Mouse (Mus musculus): ENCODE measurements around the gene Ltc4s.

Ltc4s gene

DNA sequence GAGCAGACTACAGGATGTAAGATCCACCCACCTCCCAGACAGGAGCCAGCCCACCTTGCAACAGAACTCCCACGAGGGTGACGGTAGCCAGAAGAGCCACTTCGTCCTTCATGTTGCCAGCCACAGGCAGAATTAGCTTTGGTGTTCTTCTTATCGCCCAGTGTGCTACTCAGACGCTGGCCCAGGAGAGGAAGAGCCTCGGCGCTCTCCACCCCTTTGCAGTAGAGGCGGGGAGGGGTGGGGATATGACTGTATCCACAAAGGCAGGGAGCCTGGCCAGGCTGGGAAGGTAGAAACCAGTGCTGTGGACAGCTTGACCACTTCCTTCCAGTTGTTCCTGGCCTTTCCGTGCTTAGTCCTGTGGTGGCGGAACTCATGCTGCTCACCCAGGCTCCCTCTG is at the start of gene Ltc4s:
Gene Ltc4s (minus strand): TSS at position 293 of the 400 bp plus-strand sequence.
- DNase-seq (ENCODE audit: low spot score in 2 of 2): no peak

DNA sequence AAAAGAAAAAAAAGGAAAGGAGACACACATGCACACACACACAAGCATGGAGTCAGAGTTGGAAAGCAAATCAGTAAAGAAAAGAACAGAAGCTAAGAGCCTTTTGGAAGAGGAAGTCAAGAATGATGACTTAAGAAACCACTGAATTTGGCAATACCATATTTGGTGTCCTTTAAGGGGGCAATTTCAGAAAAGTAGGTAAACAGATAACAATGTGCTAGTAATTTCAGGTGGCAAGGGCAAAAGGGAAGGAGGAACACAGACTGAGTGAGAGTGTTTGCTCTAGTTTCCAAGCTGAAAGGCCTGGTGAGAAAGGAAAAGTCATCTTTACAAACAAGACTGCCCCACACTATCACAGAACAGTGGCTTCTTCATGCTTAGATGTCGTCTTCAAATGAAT is 48.0 kb upstream of the Ltc4s start:
- DNase-seq (ENCODE audit: low spot score in 2 of 2): no peak

DNA sequence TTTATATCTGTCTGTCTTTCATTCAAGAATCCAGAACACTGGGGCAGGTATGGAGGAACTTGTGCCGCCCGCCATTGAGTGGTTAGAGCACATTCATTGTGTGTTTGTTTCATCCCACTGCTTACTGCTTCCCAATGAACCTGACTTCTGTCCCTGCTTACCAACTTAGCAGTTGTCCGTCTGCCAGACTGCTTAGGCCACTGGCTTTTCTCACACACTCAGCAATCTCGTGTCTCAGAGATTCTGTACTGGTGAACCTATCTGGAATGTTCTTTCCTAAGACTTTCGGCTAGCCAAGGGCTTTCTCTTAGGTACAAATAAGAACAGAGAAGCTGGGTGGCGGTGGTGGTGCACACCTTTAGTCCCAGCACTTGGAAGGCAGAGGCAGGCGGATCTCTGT is 47.3 kb upstream of the Ltc4s start:
- DNase-seq (ENCODE audit: low spot score in 2 of 2): no peak

DNA sequence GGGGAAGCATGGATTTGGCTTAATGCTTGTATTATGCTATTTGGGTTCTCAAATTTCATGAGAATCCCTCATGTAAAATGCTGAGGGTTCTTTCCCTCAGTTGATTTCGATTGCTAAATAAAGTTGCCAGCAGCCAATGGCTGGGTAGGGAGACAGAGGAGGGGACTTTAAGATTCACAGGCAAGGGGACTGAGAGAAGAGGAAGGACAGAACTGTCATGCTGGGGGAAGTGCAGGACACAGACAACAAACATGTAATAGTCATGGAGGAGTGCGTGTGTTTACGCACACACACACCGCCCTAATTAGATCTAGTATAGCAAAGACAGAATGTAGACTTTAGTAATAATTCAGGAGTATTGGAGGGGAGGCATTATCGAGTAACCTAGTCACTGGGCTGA is 46.8 kb upstream of the Ltc4s start:
- no peak for DNase-seq (ENCODE audit: low spot score in 2 of 2)

DNA sequence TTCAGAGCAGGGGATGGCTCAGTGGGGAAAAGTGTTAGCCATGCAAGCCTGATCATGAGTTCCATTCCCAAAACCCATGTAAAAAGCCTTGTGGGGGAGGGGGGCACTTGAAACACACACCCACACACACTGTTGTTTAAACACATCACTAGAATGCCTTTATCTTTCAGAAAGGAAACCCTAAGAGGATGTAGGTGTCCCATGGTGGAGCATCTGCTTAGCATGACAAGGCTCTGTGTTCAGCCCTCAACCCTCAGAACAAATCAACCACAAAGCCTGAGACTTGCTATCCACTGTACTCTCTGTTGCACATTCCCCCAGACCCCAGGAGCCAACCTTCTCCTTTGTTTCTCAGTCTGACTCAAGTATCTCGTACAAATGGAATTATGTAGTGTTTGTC is 41.6 kb upstream of the Ltc4s start:
- no peak for DNase-seq (ENCODE audit: low spot score in 2 of 2)

DNA sequence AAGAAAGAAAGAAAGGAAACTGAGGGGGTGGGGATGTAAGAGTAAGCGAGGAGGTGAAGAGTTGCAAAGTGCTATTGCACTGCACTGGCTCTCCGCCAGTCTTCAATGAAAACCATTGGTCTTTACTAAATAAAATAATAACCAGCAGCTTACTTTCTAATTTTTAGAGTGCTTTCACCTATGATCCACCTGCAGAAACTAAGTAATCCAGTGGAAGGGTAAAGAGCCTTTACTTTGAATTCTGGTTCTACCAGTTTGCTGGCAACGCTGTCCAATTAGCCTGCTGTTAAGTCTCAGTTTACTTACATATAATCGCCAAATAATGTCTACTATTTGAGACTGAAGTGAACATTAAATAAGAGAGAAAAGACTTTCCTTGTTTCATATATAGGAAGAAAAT is 40.6 kb upstream of the Ltc4s start:
- DNase-seq (ENCODE audit: low spot score in 2 of 2): no peak

DNA sequence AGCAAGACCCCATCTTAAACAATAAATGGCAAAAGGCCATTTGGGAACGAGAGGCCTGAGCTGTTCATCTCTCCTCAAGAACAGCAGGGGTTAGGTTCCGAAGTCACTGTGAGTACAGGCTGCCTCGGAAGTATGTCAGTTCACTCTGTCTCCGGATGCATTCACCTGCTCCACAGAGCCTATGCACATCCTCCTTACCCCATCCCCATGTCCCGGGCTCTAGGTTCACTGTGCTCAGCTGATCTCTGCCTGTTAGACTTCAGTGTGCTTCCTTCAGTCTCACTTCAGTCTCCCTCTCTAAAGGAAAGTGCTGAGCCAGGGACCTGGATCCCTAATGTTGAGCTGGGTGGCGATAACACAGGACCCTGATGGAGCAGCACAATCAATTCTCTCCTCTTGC is 39.3 kb upstream of the Ltc4s start:
- no peak for DNase-seq (ENCODE audit: low spot score in 2 of 2)

DNA sequence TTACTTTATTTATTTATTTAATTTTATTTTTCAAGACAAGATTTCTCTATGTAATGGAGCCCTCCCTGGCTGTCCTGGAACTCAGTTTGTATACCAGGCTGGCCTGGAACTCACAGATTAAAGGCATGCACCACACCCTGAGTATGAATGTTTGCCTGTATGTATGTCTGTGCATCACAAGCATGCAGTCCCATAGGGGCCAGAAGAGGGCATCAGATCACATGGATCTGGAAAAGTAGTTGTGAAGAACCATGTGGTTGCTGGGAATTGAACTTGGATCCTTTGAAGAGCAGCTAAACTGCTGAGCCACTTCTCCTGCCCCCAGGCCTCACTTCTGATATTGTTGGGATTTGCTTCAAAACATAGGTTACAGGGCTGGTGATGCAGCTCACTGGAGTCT is 38.6 kb upstream of the Ltc4s start:
- no peak for DNase-seq (ENCODE audit: low spot score in 2 of 2)

DNA sequence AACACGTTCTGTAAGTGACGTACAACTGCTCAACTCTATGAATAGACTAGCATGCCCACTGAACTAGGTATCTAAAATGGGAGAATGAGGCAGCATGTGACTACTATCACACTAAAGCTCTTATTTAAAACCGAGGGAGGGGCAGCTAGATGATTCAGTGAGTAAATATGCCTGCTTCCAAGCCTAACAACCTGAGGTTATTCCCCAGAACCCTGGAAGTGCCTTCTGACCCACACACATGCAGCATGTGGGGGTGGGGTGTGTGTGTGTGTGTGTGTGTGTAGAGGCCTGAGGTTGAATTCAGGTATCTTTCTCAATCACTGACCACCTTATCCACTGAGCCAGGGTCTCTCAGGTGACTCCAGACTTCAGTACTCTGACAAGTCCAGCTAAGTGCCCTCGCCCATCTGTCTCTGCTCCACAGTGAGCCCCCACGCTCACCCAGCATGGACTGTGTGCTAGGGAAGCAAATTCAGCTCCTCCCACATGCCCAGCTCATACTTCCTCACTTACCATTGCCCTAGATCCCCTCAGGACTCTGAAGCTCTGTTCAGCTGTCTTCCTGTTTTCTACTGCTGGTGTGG is 37.2 kb upstream of the Ltc4s start:
- DNase-seq (ENCODE audit: low spot score in 2 of 2): no peak

DNA sequence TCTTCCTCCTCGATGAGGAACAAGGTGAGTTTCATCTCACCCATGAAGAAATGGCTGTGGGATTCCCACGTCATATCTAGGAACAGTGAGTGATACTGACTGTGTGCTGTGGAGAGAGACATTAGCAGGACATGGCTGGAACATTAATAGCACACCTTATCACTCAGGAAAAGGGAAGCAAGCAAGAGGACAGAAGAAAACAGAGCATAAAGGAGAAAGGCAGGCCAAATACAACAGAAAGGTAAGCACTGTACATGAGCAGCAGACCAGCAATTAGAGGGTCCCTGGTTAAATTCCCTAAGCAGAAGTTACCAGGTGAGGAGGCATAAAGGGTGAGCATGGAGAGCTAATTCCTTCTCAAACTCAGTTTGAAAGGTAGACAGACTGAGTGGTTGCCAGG is 36.7 kb upstream of the Ltc4s start:
- no peak for DNase-seq (ENCODE audit: low spot score in 2 of 2)

DNA sequence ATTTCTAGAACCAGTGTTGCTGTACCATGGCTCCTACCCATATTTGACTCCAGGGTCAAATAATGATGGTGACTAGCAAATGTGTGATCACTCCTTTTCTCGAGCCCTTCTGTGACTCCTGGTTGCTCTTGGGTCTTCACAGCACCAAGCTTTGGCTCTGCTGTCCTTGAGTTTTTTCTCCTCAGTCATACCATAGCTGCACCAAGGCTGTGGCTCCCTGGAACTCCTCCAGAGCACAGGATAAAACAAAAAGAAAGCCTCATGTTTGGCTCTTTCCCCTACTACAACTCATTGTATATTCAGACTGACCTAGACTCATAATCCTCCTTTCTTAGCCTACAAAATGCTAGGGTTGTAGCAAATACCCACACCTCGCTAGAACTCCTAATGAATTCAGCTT is 34.4 kb upstream of the Ltc4s start:
- no peak for DNase-seq (ENCODE audit: low spot score in 2 of 2)

DNA sequence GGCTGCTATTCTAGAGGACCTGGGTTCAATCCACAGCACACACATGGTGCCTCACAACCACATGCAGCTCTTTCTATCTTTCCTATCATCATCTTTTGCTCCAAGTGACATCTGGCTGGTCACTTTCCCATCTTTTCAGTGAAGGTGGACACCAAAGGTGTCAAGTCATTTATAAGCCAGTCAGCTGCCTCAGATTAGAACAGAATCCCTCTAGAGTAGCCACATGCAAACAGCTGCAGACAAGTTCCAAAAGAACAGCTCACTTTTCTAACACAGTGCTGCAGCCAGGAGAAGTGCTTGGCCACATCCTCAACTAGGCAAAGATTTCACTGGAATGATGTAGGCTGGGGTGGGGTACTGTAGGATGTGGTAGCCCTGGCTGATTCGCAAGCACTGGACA is 31.5 kb upstream of the Ltc4s start:
- DNase-seq (ENCODE audit: low spot score in 2 of 2): no peak

DNA sequence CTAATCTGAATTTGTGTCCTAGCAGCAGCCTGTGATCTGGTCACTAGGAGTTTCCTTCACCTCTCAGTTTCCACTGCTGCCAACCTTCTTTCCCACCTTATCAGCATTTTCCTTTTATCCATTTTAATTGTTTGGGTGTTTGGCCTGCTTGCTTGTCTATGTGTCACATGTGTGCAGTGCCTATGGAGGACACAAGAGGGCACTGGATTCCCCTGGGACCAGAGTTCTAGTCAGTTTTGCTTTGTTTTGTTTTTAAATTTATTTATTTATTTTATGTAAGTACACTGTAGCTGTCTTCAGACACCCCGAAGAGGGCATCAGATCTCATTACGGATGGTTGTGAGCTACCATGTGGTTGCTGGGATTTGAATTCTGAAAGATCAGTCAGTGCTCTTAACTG is 30.7 kb upstream of the Ltc4s start:
- DNase-seq (ENCODE audit: low spot score in 2 of 2): peak in 1 of 2 experiments; percentile 24

DNA sequence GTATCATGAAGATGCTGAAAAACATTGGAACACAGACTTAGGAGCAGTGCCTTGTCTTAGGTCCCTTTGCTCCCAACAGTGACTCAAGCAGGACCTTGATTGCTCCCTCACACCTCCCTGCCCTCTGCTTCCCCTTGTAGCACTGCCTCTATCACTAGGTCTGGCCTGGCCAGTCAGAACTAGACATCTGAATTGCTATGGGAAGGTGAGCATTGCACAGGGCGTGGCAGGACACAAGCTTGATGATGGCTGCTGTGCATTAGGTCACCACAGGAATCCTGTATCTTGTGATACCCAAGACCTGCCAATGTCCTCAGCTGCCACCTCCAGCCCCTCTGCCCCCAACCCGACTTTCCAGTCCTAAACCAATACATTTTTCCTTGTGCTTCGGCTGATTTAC is 28.6 kb upstream of the Ltc4s start:
- no peak for DNase-seq (ENCODE audit: low spot score in 2 of 2)

DNA sequence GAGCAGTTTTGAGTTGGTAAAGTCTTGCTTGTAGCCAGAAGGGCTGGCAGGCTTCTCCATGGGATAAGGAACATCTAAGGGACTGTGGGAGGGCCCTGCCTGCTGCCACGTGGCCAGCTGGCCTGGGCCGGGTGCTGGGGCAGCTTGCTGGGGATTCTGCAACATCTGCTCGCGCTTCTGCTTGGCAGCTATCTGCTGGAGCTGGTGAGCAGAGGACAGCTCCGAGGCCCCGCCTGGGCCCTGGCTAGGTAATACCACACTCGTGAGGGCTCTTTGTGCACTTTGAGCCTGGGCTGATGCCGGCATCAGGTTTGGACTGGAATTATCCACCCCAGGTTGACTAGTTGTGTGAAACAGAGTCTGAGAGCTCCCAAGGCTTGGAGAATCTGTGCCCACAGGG is 27.5 kb upstream of the Ltc4s start:
- no peak for DNase-seq (ENCODE audit: low spot score in 2 of 2)

DNA sequence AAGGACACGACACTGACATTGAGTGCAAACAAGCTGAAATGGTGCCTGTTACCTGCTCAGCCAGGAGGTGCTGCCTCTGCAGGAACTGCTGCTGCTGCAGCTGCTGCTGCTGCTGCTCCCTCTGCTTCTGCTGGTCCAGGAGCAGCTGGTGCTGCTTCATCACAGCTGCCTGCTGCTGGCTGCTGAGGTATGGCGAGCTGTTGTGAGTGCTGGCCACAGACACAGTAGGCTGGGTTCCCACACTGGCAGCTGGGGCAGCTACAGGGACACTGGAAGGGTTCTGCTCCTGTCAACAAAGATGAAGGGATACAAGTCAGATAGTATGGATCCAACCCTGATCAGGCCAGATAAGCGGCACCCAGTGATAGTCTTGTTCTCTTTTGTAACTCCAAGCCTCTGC is 24.8 kb upstream of the Ltc4s start:
- no peak for DNase-seq (ENCODE audit: low spot score in 2 of 2)

DNA sequence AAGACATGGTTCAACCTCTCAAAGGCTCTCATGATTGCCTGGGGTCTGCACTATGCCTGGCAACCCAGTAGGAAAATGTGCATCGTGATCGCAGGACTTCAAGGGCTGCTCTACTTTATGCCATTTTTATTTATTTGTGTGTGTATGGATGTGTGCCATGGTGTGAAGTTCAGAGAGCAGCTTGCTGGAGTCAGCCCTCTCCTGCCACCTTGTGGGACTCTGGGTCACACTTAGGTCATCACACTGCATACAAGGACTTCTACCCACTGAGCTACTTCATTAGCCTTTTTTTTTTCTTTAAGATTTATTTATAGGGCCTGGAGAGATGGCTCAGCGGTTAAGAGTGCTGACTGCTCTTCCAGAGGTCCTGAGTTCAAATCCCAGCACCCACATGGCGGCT is 23.6 kb upstream of the Ltc4s start:
- DNase-seq (ENCODE audit: low spot score in 2 of 2): no peak

DNA sequence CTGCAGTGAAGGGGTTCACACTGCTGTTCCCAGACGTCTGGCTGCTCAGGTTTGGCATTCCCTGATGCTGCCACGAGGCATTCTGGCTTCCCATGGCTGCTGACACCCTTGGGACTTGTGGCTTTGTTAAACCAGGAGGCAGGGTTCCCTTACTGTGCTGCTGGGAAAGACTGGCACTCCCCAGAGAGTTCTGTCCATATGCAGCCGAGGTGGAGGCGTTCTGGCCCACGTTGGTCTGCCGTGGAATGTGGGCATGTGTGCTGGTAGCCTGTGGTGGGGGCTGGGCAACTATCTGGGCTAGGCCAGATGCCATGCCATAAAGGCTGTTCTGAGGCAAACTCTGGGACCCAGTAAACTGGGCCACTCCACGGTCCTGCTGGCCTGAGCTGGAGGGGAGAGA is 19.9 kb upstream of the Ltc4s start:
- DNase-seq (ENCODE audit: low spot score in 2 of 2): no peak

DNA sequence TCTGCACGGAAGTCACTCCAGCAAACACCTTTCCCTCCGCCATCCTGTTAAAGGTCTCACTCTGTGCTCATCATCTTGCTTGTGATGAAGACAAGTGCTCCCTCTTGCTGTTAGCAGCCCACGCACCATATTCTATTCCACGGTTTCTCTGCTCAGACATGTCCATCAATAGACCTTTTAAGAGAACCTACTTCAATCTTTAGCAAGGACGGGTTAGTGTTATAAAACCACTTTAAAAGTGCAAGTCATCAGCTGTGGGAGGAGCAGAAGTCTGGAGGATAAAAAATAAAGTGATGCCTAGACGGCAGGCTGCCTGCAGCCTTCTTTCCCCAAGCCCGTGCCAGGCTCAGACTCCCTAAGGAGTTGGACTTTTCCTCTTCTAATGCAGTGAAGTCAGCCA is 18.2 kb upstream of the Ltc4s start:
- DNase-seq (ENCODE audit: low spot score in 2 of 2): no peak

DNA sequence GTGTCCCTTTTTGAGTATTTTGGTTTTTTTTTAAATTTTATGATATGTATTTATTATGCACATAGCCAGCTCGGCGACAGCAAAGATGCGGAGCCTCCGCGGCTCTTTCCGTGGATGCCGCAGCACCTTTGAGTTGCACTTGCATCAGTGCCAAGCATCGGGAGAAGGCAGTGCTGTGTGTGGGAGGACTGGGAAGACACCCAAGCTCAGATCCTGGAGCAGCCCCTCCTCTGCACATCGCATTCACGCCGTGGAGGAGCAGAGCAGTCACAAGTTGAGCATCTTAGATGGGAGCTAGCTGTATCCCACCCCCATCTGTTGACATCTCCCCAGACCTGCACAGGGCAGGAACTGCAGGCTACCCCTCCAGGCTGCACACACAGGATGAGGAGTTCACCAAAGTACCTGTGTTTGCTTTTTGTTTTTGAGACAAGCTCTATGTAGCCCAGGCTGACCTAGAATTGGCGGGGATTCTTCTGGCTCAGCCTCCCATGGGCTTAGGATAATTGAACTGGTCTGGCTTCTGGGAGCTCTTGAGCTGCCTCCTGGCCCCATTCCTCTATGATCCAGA is 15.7 kb upstream of the Ltc4s start:
- no peak for DNase-seq (ENCODE audit: low spot score in 2 of 2)

DNA sequence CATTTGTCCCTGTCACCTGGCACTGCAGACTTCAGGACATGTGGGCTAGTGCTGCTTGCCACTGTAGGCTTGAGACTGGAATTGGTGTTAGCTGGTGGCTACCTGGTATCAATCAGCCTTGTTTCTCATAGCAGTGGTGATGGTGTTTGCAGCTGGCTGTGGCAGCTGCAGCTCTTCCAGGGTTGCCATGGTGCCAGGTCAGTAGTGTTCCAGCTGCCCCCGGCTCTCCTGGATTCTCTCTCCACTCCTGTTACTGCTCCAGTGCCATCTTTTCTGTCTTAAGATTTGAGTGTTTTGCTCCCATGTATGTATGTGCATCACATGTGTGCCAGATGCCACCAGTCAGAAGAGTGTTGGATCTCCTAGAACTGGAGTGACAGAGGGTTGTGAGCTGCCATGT is 15.0 kb upstream of the Ltc4s start:
- DNase-seq (ENCODE audit: low spot score in 2 of 2): no peak

DNA sequence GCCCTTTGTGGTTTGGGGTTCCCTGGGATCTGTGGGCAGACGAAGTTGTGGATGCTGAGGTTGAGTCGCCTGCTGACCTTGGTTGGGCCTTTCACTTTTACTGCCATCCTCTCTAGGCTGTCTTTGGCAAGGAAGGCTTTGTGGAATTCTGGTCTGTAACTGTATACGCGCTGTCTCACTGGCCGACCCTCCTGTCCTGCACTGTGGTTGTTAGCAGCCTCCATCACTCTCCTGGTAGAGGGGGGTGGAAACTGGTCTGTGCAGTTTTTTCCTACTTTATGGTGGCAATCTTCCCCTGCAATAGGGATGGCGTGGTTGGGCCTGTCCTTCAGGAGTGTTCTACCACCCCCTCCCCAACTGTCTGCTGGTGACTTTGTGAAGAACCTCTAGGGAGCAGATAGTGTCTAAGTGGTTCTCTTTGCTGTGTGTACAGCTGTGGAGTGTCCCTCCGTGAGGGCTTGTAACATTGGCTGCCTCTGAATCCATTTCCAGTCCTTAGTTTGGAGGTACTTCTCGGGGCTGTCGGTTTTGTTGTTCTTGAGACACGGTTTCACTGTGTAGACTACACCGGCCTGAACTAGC is 14.4 kb upstream of the Ltc4s start:
- DNase-seq (ENCODE audit: low spot score in 2 of 2): no peak

DNA sequence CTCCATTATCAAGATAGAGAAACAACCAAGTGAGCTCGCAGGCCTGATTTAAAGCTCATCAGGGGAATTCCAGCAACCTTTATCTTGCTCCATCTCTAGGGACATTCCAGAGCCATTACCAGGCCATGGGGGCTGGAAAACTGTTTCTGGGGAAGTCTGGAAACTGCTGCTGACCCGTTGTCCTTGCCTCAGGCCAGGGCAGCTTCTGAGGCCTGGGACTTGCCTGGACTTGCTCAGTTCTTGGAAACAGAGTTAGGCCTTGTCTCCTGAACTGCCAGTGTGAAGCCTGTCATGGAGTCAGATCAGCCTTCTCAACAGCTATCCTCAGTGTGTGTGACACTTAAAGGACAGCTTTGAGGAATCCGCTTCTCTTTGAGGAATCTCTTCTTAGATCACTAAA is 13.8 kb upstream of the Ltc4s start:
- peak in 1 of 2 experiments; percentile 5 for DNase-seq (ENCODE audit: low spot score in 2 of 2)

All from spleen, postnatal 14 days (tissue).